Mouse (Mus musculus) kidney, embryonic 16.5 days (tissue): ENCODE measurements at regions not wholly inside any gene's neighbourhood (a gene's known extent, or its start where the extent isn't known, plus 50 kb on each side); places are given as distances from the start of the nearest gene placed in this dataset.
A peak's percentile ranks its signal among the peaks of the same experiment; 100 is the strongest.

ENCODE experiments used
- ATAC-seq: fragments of 200-750 bp; cut with Nextera tagmentation; 2 replicates; pipeline ENCODE4 v1.8.0; 2017; ENCODE audit warnings: moderate TSS enrichment; ENCODE audit not compliant: low FRiP score, low TSS enrichment
- H3K27ac ChIP-seq: fragments of 300-500 bp; sonication (generic); 2 replicates; pipeline ENCODE4 v1.5.1; 2014; ENCODE audit warnings: low read length
- H3K27me3 ChIP-seq: fragments of 300-500 bp; sonication (generic); 2 replicates; pipeline ENCODE4 v1.6.1; 2014; ENCODE audit warnings: low read length, control low read depth, mixed read lengths; ENCODE audit not compliant: insufficient read depth
- H3K36me3 ChIP-seq: fragments of 300-500 bp; sonication (generic); 2 replicates; pipeline ENCODE4 v1.6.1; 2014; ENCODE audit warnings: low read length, control low read depth, mixed read lengths; ENCODE audit not compliant: insufficient read depth
- H3K4me1 ChIP-seq: fragments of 300-500 bp; sonication (generic); 2 replicates; pipeline ENCODE4 v1.6.1; 2014; ENCODE audit warnings: low read length, control low read depth, mixed read lengths; ENCODE audit not compliant: insufficient read depth
- H3K4me2 ChIP-seq: fragments of 300-500 bp; sonication (generic); replicated peaks from 2 replicates; pipeline ENCODE4 v1.6.1; 2014; ENCODE audit warnings: low read depth, low read length
- H3K4me3 ChIP-seq: fragments of 300-500 bp; sonication (generic); 2 replicates; pipeline ENCODE4 v1.5.1; 2014; ENCODE audit warnings: mild to moderate bottlenecking, low read length
- H3K9ac ChIP-seq: fragments of 300-500 bp; sonication (generic); replicated peaks from 2 replicates; pipeline ENCODE4 v1.6.1; 2014; ENCODE audit warnings: low read length
- H3K9me3 ChIP-seq: fragments of 300-500 bp; sonication (generic); 2 replicates; pipeline ENCODE4 v1.6.1; 2016; ENCODE audit warnings: low read length, control low read depth
- WGBS: fragments of 180-500 bp; shearing (Covaris S2); extraction: QIAGEN DNeasy Blood & Tissue Kit; methylation state at CpG from one replicate; pipeline ENCODE4 v1.1.7; 2014; 5-methylcytosine and 5-hydroxymethylcytosine counted together

DNA sequence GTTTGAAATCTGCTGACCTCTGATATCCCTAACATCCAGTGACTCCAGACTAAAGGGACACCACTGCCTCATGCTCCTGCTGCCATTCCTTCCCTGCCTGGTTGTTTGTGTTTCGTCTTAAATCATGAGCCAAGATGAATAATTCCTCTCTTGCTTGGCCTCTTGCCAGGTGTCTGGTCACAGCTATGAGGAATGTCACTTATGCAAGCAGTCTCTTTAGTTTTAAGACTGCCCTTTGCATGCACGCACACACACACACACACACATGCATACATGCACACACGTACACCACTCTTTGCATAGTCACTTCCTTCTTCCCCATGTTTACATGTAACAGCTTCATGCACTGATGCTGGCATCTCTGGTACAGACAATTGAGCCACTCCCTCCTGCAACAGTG, 543.0 kb upstream of the Jmjd1c start:
- no peaks in the 10 kb centered on the region for H3K9me3 ChIP-seq
- WGBS: 31% methylated on average over 3 of the region's 3 CpGs
- ATAC-seq: peak; percentile 50; the same call in 1 of the 2 replicates

DNA sequence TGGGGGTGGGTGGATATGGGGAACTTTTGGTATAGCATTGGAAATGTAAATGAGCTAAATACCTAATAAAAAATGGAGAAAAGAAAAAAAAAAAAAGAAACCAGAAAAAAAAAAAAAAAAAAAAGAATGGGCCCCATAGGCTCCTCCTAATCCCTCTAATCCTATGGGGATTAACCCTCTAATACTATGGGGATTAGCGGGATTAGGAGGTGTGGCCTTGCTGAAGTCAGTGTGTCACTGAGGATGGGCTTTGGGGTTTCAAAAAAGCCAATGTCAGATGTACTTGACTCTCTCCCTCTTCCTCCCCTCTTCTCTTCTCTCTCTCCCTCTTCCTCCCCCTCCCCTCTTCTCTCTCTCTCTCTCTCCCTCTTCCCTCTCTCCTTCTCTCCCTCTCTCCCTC, 541.7 kb upstream of the Jmjd1c start:
- no peak overlapping the region for H3K27ac ChIP-seq
- no peaks in the 10 kb centered on the region for H3K9me3 ChIP-seq
- H3K36me3 ChIP-seq: no peaks in the 10 kb centered on the region
- H3K4me3 ChIP-seq: no peak overlapping the region
- H3K9ac ChIP-seq: no peak overlapping the region
- H3K4me2 ChIP-seq: no peak overlapping the region
- 89% methylated on average over 1 of the region's 1 CpGs for WGBS
- peaks cover 7% of the 10 kb centered on the region for H3K4me1 ChIP-seq
- no peaks in the 10 kb centered on the region for H3K27me3 ChIP-seq
- no peak for ATAC-seq

More for the DNA sequence above, 543.0 kb upstream of the Jmjd1c start:
- H3K9ac ChIP-seq: no peak overlapping the region
- H3K4me2 ChIP-seq: no peak overlapping the region
- H3K36me3 ChIP-seq: no peaks in the 10 kb centered on the region
- H3K4me1 ChIP-seq: peaks cover 11% of the 10 kb centered on the region
- no peak overlapping the region for H3K4me3 ChIP-seq
- no peaks in the 10 kb centered on the region for H3K27me3 ChIP-seq
- H3K27ac ChIP-seq: no peak overlapping the region

DNA sequence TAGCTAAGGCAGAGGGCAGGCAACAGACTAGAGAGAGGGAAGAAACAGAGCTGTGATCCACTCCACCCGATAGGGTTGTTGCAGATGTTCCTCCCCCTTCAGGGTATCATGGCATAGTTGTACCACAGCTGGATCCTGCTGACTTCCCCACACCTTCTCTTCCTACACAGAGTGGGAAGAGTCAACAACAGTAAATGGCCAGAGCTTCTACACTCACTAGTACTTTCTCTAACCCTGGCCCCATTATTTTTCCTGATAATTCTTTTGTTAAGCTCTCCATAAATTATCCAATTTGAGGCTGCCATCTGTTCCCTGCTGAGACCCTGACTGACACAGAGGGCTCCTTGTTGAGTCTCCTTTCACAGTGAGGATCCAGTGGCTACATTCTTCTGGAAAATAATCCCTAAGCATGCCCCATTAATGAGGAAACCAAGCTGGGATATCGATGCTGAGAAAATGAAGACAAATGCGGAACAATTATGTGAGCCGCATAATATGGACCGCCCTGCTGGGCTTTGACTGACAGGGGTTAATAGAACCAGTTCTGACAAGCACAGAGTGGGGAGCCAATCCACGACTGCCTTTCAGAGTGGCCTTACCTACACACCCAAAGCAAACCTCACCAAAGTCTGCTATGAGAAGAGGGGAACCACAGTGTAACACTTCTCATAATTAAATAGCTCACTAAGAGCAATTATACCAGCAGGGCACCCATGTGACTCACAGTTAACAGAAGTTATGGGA, 537.7 kb upstream of the Jmjd1c start:
- H3K4me3 ChIP-seq: no peak overlapping the region
- H3K27ac ChIP-seq: no peak overlapping the region
- no peak for ATAC-seq
- H3K9ac ChIP-seq: no peak overlapping the region
- no peaks in the 10 kb centered on the region for H3K4me1 ChIP-seq
- no peaks in the 10 kb centered on the region for H3K27me3 ChIP-seq
- 61% methylated on average over 6 of the region's 6 CpGs for WGBS
- H3K36me3 ChIP-seq: no peaks in the 10 kb centered on the region
- H3K9me3 ChIP-seq: no peaks in the 10 kb centered on the region
- H3K4me2 ChIP-seq: no peak overlapping the region

DNA sequence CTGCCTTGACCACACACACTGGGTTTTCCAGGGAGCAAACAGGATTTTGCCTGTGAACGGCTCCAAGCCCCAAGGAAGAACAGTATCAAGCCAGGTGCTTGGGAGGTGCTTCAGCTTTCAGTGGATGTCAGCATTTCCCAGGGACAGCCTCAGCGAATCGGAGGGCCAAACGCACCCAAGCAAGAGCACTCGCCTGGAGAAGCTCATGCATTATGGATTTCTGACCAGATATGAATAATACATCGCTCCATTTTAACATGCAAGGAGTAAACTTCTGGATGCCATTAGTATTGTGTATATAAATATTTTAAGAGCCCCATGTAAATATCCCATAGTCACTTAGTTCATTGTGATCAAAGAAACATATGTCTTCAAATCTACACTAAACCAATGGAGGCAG, 530.6 kb upstream of the Jmjd1c start:
- Histone ChIP-seq H3K4me2 (no peak overlapping the region), H3K4me3 (no peak overlapping the region), H3K27me3 (no peaks in the 10 kb centered on the region), H3K36me3 (no peaks in the 10 kb centered on the region), H3K9me3 (no peaks in the 10 kb centered on the region), H3K4me1 (no peaks in the 10 kb centered on the region), H3K9ac (no peak overlapping the region), H3K27ac (no peak overlapping the region)
- WGBS: 88% methylated on average over 6 of the region's 6 CpGs
- ATAC-seq: no peak

DNA sequence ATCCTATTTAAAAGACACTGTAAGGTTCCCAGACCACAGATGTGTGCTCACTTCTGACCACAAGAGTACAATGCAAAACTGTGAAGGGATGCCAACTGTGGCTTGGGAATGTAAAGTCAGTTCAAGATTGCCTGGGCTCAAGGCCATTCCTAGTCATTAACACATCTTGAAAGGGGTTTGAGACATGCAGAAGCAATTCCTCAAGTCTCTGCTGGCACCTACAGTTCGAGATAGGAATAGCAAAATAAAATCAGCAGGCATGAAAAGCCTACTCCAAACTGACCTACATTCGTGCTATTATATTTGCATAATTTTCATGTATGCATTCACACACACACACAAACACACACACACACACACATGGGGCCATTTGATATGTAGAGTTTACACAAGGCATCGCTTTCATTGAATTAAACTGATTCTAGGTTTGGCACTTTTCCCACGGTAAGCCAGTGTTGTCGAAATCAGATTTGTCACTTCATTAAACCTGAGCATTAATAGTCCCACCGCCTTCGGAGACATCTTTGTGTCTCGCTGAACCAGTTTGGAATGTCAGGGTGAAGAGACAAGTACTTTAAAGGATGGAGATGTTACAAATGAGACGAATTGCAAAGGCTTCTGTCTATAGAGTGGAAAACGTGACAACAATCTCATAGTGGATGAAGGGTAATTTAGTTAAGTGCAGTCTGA, 520.9 kb upstream of the Jmjd1c start:
- Histone ChIP-seq H3K27ac (no peak overlapping the region), H3K9me3 (0 out of 2 replicates have a peak, but pooled peaks cover 9% of the 10 kb centered on the region), H3K9ac (no peak overlapping the region), H3K36me3 (no peaks in the 10 kb centered on the region), H3K27me3 (no peaks in the 10 kb centered on the region), H3K4me1 (no peaks in the 10 kb centered on the region), H3K4me2 (no peak overlapping the region), H3K4me3 (no peak overlapping the region)
- no peak; the same call in 1 of the 2 replicates for ATAC-seq
- WGBS: 46% methylated on average over 10 of the region's 10 CpGs

DNA sequence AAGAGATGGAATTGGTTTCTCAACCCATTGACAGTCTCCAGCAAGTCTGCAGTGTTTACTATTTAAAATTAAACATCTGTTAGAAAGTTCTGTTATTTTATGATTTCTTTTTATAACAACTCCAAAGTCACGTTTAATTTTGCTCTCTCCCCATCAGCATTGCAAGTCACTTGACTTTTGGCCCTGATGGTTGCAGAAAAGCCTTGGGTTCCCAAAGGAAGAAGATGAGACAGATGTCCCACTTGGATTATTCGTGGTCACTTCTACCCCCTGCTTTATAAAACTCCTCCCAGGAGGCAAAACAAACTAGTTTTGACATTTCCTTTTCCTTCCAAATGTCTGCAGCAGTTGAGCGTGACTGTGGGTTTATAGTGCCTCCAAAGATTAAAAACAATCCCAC, 502.9 kb upstream of the Jmjd1c start:
- ATAC-seq: no peak
- Histone ChIP-seq H3K9me3 (no peaks in the 10 kb centered on the region), H3K9ac (no peak overlapping the region), H3K27ac (no peak overlapping the region), H3K36me3 (no peaks in the 10 kb centered on the region), H3K27me3 (no peaks in the 10 kb centered on the region), H3K4me1 (no peaks in the 10 kb centered on the region), H3K4me3 (no peak overlapping the region), H3K4me2 (no peak overlapping the region)
- 42% methylated on average over 3 of the region's 3 CpGs for WGBS

DNA sequence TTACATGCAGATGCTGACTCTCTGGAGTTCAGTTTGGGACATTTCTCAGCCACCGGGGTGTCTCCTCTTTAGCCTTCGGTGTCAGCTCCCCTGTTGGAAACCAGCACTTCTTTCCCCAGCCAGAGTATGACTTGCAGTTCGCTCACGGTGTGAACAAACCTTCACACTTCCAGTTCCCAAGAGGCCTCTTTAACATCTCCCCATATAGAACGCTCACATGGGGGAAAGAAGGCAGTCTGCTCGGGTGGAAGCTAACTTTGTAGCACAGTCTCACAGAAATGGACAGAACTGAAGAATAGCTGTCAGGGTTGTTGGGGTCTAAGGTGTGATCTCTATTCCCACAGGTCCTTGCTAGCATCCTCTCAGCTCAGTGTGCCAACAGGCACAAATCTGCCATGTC, 502.4 kb upstream of the Jmjd1c start:
- no peaks in the 10 kb centered on the region for H3K9me3 ChIP-seq
- 27% methylated on average over 6 of the region's 6 CpGs for WGBS
- H3K4me1 ChIP-seq: no peaks in the 10 kb centered on the region
- no peak overlapping the region for H3K9ac ChIP-seq
- no peak overlapping the region for H3K4me2 ChIP-seq
- no peaks in the 10 kb centered on the region for H3K36me3 ChIP-seq
- no peaks in the 10 kb centered on the region for H3K27me3 ChIP-seq
- no peak overlapping the region for H3K4me3 ChIP-seq
- H3K27ac ChIP-seq: no peak overlapping the region
- no peak for ATAC-seq

DNA sequence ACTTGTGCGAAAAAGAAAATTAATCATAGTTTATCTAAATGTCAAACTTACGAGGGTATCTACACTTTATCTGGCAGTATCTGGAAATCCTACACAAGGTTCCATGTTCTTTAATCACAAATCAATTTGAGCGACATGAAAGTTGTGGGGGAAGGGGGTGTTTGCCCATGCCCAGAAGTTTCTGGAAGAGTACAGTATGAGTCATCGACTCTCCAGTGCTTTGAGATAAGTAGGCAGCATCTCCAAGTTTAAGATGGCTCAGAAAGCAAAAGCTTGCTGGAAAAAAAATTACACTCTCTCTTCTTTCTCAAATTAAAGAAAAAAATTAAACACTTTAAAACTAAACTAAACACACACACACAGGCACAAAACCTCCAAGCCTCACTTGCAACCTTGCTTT, 498.0 kb upstream of the Jmjd1c start:
- no peak overlapping the region for H3K4me2 ChIP-seq
- ATAC-seq: no peak
- WGBS: 78% methylated on average over 4 of the region's 4 CpGs
- no peak overlapping the region for H3K27ac ChIP-seq
- no peak overlapping the region for H3K9ac ChIP-seq
- no peak overlapping the region for H3K4me3 ChIP-seq
- H3K4me1 ChIP-seq: no peaks in the 10 kb centered on the region
- H3K9me3 ChIP-seq: no peaks in the 10 kb centered on the region
- H3K36me3 ChIP-seq: no peaks in the 10 kb centered on the region
- no peaks in the 10 kb centered on the region for H3K27me3 ChIP-seq

DNA sequence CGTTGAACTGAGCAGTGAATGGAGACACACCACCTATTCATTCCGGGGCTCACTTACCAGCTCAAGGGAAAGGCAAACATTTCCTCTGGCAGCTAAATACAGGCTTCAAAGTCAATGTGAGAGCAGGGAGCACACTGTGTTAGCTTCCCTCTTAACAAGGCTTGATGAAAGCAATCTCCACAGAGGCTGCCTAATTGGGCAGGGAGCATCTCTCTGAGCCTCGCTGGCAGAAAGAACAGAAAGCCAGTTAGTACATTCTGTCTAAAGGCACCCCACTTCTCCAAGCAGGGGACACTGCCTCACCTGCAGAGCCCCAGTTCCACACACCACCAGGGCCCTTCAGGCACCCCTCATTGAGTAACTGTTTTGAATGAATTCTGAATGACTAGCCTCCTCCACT, 488.8 kb upstream of the Jmjd1c start:
- Histone ChIP-seq H3K36me3 (no peaks in the 10 kb centered on the region), H3K4me1 (no peaks in the 10 kb centered on the region), H3K27ac (no peak overlapping the region), H3K27me3 (no peaks in the 10 kb centered on the region), H3K9ac (no peak overlapping the region), H3K4me2 (no peak overlapping the region), H3K9me3 (no peaks in the 10 kb centered on the region), H3K4me3 (no peak overlapping the region)
- ATAC-seq: no peak
- 65% methylated on average over 3 of the region's 3 CpGs for WGBS

DNA sequence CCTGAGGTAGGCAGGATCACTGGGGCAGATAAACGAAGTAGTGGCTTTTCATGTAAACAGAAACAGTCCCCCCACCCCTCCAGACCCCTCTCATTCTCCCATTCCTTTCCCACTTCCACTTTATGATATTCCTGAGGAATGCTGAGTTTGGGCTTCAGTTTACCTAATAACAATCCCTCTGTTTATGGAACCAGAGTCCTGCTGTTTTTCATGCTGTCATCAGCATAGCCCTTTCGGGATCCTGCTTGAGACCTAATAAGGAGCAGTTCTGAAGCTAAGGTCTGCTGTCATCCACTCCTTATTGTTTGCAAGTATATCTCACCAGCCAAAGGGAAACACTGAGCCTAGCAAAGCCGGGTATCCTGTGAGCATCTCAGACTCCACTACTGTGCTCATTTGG, 479.6 kb upstream of the Jmjd1c start:
- 58% methylated on average over 3 of the region's 3 CpGs for whole genome bisulfite sequencing
- no peak overlapping the region for H3K27ac ChIP-seq

More for the DNA sequence above, 479.6 kb upstream of the Jmjd1c start:
- Histone ChIP-seq H3K4me2 (no peak overlapping the region), H3K9me3 (no peaks in the 10 kb centered on the region), H3K27me3 (no peaks in the 10 kb centered on the region), H3K4me3 (no peak overlapping the region), H3K36me3 (no peaks in the 10 kb centered on the region), H3K9ac (no peak overlapping the region), H3K4me1 (no peaks in the 10 kb centered on the region)
- ATAC-seq: no peak
